Mouse (Mus musculus) brain, embryonic 14.5 days (tissue): ENCODE results near the gene Zyg11a.

Experiments used
- CTCF ChIP-seq: fragments of 200-500 bp; IDR thresholded peaks from 2 replicates; pipeline ENCODE4 v1.5.1; 2012; ENCODE audit warnings: inconsistent platforms, mild to moderate bottlenecking, moderate library complexity, borderline replicate concordance; ENCODE audit not compliant: insufficient read depth, insufficient read length; ENCODE audit errors: extremely low read depth
- POLR2A ChIP-seq: fragments of 200-500 bp; IDR thresholded peaks from 2 replicates; pipeline ENCODE4 v1.6.1; 2012; ENCODE audit warnings: mild to moderate bottlenecking, inconsistent platforms, borderline replicate concordance; ENCODE audit not compliant: poor library complexity, insufficient read depth, insufficient read length, severe bottlenecking; ENCODE audit errors: extremely low read depth

GRCm38 (mm10) chr4:108161936-108162335, 55.9 kb downstream of the Zyg11a start:
- TF ChIP-seq CTCF (no peak), POLR2A (no peak)
